Mouse (Mus musculus) cerebellum, adult 11 months (tissue): ENCODE results near the gene Ago3.

Experiments
- DNase-seq: peaks from one replicate; pipeline ENCODE4 v3.0.0; 2022

Ago3 gene

GRCm38 (mm10) chr4:126309211-126309921 lies 120.0 kb downstream of the Ago3 start:
- no peak for DNase-seq

GRCm38 (mm10) chr4:126306827-126307226 lies 122.5 kb downstream of the Ago3 start:
- no peak for DNase-seq

GRCm38 (mm10) chr4:126306058-126306457 lies 123.3 kb downstream of the Ago3 start:
- no peak for DNase-seq

GRCm38 (mm10) chr4:126305428-126305827 lies 123.9 kb downstream of the Ago3 start:
- no peak for DNase-seq

- DNase-seq = no peak
Measured at GRCm38 (mm10) chr4:126303877-126304276, 125.5 kb downstream of the Ago3 start.

GRCm38 (mm10) chr4:126301584-126302309 lies 127.6 kb downstream of the Ago3 start:
- DNase-seq = peak; percentile 50

DNA sequence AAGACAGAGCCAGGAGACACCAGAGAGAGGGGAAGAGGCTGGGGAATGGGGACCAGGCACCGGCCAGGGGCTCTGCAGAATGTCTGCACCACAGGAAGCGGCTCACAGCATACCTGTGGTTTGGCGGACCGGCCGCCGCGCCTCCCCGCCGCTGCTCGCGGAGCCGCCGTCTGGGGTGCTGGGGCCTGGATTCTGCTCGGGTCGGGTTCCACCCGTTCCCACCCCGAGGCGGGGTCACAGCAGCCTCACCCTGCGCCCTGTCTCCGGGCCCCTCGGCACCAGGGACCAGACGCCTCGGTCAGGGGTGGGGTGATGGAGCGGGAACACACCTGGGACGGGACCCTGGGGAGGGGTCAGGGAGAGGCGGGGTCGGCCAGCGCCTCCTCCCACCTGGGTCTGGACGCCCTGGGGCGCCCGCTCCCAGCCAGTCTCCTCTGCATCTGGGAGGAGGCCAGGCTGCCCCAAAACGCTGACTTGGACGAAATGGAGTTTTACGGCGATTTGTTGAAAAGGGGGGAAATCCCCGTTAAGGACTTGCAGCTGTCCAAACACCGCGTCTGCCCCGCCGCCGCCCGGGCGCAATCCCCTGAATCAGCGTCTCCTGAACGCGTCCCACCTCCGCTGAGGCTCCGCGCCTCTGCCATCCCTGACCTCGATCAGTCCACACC lies 128.3 kb downstream of the Ago3 start:
- DNase-seq = no peak

DNA sequence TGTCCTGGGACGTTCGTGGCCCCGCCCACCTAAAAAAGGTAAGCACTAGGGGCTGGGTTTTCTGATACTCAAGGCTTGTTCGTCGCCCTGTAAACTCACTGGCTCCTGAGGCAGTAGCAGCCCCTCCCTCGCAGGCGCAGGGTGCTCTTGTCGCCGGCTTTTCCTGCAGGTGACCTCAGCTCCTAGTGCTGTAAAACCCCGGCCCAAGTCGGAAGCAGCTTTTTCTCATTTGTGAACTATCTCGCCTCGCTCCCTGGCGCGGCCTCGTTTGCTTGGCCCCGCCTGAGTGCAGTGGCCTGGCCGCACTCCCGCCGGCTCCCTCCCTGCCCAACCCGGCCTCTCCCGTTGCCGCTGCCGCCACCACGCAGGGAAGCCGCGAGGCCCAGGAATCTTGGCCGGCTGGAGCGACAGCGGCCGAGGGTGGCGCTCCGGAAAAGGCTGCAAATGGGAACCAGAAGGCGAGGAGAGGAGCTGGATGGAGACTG lies 132.7 kb downstream of the Ago3 start:
- peak; percentile 66 for DNase-seq

DNA sequence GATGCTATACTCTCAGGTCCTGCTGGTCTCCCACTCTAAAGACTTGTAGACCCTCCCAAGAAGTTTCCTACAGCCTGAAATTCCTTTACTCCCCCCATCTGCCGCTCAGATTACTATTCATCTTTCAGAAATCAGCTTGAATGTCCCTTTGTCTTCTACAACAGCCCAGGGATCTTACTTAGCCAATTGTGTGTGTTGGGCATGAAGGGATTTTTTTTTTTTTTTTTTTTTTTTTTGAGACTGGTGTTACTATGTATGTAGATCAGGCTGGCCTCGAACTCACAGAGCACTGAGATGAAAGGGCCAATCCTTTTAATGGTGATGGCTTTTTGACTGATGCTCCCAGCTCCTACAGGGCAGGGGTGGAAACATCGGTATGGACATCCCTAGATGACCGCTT lies 133.4 kb downstream of the Ago3 start:
- no peak for DNase-seq

- no peak for DNase-seq
Measured at GRCm38 (mm10) chr4:126295152-126295551, 134.2 kb downstream of the Ago3 start.

DNA sequence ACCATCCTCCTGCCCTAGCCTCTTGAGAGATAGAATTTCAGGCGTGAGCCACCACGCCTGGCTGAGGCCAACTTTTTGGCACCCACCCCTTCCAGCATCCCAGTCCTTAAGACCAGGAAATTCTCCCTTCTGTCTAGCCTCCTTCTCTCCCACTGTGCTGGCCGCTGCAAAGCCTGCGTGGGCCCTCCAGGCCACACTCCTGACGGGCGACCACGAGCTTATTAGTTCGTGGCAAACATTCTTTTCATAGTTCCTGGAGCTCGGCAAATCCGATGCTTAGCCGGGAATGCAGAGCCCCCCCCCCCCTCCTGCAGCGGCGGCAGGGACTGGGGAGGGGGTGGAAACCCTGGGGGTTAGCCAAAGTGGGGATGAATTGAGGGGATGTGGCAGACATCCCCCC lies 138.2 kb downstream of the Ago3 start:
- DNase-seq = no peak

GRCm38 (mm10) chr4:126290314-126290713 lies 139.0 kb downstream of the Ago3 start:
- no peak for DNase-seq

DNA sequence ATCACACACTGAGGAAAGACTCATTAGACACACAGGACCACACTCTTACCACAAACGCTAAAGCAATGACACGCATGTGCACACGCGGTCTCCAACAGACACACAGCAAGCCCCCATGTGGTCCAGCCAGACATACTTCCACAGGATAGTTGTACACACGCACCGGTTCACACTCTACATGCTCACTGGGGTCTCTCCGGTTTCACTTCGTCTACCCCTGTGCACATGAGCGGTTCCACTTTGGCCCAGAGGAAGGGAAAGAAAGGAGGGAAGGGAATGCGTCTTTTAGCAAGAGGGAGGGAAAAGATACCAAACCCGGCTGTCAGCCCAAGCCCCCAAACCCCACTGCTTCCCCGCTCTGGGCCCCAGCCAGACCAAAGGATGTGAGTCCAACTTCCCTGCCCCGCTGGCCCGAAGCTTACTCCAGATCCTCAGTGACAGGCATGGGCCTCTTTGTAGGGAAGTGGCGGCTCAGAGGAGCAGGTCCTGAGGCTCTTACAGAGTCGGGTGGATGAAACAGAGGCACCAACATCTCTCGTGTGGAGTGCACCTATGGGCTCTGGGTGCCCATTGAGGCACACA lies 141.2 kb downstream of the Ago3 start:
- DNase-seq = no peak

DNA sequence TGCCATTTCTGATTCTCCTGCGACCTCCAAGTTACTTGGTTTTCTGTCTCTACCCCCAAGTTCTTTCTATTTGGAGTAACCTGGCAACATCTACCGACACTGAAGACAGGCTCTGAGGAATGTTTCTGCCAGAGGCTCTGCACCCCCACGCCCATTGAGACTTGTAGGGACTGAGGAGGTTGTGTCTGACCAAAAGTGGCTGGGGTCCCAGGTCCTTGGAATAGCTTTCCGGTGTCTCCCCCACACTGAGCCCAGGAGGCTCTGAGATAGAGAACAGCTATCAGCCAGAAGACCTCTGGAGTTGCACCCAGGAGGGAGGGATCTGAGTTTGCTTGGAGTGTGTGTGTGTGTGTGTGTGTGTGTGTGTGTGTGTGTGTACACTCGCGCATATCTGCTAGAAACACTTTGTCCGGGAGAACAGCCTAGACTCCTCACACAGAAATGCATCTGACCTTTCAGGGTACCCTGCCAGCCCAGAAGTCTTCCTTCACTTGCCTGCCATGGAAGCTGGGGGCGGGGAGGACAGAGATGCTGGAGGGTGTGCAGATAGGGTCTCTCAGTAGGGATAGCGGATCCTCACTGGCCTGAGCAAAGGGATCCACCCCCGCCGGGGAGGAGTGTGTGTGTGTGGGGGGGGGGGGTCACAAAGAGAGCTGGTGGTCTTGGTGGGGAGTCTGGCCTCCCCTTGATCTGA lies 141.9 kb downstream of the Ago3 start:
- DNase-seq = no peak

DNA sequence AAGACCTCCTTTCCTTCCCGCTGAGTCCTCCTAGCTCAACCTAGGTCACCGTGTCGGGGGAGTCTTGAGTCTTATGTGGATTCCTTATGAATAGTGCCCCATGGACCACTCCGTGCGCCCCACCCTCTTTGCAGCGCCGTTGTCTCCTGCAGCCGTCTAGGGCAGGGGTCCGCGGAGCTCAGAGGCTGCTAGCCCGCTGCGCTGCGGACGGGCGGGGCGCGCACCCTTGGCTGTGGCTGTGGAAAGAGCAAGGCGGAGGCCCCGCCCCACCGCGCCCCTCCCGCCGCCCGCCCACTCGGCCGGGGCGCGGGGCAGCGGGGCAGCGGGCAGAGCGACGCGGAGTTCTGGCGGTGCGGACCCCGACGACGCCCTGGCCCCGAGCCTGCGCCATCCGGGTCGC lies 142.9 kb downstream of the Ago3 start, which contains the start of gene Col8a2:
Col8a2 (plus strand) TSS at position 302 of the 400 bp plus-strand sequence.
- DNase-seq = no peak

- DNase-seq = no peak
Measured at GRCm38 (mm10) chr4:126283582-126283981, 145.8 kb downstream of the Ago3 start.

- no peak for DNase-seq
Measured at GRCm38 (mm10) chr4:126281706-126282105, 147.7 kb downstream of the Ago3 start.
